Mouse (Mus musculus) brain, adult 2 months (tissue): ENCODE data around the gene Prr19.
"Not testable (repeated sequence)": the region's sequence is repeated elsewhere in the genome, so short reads cannot be mapped to it uniquely, and the experiment has no call there.

Experiments used
- DNase-seq: peaks from one replicate; pipeline ENCODE4 v3.0.0; 2011; ENCODE audit warnings: low read depth, low spot score

Prr19 gene

DNA sequence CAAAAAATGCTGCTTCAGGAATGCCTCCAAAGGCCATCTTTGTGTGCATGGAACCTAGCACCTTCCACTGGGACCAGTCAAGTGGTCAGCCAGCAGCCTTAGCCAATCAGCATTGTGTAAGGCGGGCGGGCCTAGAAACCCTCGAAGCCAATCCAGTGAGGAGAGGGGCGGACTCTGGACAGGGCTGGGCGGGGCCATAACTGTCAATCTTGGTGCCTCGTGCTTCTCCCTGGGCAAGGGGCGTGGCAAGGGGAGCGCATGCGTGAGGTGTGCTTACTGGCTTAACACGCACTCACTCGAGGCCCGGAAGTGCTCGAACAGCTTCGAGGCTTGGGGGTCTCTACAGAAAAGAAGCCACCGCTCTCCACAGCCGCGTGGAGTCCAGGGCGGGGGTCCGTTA is at the start of gene Prr19:
Prr19 (plus strand) TSS at position 349 of the 400 bp plus-strand sequence.
- peak; percentile 41 for DNase-seq

DNA sequence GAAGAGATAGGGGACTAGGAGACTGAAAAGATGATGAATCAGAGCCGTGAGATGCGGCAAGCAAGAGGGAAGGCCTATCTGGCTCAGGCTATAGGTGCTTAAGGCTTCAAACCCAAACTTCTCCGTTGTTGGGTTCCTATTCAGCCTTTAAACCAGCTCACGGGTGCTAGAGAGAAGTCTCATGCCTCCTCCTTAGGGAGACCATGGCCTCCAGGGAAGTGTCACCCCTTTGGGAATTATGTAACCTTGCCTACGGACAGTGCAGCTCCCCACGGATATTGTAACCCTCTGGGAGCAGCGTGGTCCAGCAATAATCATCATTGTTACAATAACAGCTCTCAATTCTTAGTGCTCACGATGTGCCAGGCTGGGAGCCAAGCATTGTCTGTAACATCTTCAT is 49.4 kb upstream of the Prr19 start:
- peak; percentile 51 for DNase-seq

- no peak for DNase-seq
These were observed 39.3 kb upstream of the Prr19 start for GRCm38 (mm10) chr7:25261896-25262295.

DNA sequence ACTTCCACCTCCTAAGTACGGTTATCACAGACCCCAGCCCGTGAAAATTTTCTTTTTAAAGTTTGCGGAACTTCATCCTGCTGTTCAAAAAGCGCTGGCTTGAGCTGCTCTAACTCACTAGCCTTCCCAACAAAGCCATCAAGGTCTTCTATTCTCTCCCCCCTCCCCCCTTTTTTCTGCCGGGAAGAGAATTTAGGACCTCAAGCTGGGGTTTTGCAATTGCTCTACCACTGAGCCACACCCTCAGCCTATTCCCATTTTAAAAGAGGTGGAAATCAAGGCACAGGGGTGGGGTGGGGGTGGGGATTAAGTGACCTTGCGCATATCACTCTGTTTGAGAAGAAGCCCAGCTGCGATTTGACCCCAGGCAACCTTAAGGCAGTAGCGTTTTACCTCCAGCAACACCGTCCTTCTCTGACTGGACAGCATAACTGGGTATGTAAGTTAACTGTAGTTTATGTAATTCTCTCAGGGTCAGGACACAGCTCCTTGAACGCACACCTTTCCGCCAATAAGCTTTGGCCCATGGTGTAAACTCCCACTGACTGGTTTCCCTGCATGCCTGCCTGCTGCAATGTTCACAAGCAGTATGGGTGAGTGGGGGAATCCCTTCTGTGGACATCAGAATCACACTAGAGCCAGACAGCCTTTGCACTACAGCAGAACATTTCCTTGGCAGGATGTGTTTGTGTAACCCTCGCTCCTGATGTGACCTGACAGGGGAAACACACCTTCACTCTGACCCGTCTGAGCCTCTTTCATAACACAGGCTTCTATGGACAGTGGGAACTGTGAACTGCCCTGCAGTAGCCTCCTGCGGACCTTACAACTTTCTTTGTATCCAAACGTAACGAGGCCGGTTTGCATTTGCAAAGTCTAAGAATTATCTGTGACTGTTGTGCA is 37.0 kb upstream of the Prr19 start:
- no peak for DNase-seq

GRCm38 (mm10) chr7:25265743-25266142 is 35.5 kb upstream of the Prr19 start:
- not testable (repeated sequence) for DNase-seq

GRCm38 (mm10) chr7:25266180-25266962 is 34.8 kb upstream of the Prr19 start:
- no peak for DNase-seq

GRCm38 (mm10) chr7:25267301-25267750 is 33.9 kb upstream of the Prr19 start, which contains the start of gene Cic:
Gene Cic, plus strand, starts transcription at chr7:25267704.
- DNase-seq, result peak; percentile 100

- DNase-seq, result peak; percentile 100
These were observed 33.3 kb upstream of the Prr19 start for GRCm38 (mm10) chr7:25267751-25268463.

- no peak for DNase-seq
These were observed 32.6 kb upstream of the Prr19 start for GRCm38 (mm10) chr7:25268588-25268987.

DNA sequence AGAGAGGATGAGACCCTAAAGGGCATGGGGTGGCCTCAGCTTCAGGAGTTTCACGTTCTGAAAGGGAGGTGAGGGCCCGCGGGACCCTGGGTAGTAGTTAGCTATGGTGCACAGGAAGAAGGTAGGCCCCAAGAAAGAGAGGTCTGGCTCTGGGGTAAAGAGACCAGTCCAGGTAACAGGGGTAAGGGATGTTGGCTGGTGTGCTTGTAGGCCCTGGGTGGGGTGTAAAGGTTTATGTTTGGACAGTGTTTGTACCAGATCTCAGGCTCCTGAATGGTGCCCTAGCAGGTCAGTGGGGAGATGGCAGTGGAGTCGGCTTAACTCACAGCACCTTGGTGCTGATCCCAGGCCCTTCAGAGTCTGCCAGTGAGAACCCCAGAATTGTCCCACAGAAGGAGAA is 32.2 kb upstream of the Prr19 start:
- DNase-seq, result no peak

GRCm38 (mm10) chr7:25269545-25270271 is 31.5 kb upstream of the Prr19 start:
- peak; percentile 22 for DNase-seq

GRCm38 (mm10) chr7:25270652-25271633 is 30.3 kb upstream of the Prr19 start:
- DNase-seq, result no peak

- no peak for DNase-seq
These were observed 29.4 kb upstream of the Prr19 start for GRCm38 (mm10) chr7:25271651-25272444.

DNA sequence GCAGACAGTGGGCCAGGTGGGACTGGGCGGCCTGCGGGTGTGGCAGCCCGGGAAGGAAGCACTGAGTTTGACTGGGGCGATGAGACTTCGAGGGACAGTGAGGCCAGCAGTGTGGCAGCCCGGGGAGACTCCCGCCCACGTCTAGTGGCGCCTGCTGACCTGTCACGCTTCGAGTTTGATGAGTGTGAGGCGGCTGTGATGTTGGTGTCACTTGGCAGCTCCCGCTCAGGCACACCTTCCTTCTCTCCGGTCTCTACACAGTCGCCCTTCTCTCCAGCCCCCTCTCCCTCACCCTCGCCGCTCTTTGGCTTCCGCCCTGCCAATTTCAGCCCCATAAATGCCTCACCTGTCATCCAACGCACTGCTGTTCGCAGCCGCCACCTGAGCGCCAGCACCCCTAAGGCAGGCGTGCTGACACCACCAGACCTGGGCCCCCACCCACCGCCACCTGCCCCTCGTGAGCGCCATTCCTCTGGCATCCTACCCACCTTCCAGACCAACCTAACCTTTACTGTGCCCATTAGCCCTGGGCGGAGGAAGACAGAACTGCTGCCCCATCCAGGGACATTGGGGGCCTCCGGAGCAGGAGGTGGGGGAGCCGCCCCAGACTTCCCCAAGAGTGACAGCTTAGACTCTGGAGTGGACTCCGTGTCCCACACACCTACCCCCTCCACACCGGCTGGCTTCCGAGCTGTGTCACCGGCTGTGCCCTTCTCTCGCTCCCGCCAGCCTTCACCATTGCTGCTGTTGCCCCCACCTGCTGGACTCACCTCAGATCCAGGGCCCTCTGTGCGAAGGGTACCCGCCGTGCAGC is 28.6 kb upstream of the Prr19 start:
- DNase-seq, result no peak

DNA sequence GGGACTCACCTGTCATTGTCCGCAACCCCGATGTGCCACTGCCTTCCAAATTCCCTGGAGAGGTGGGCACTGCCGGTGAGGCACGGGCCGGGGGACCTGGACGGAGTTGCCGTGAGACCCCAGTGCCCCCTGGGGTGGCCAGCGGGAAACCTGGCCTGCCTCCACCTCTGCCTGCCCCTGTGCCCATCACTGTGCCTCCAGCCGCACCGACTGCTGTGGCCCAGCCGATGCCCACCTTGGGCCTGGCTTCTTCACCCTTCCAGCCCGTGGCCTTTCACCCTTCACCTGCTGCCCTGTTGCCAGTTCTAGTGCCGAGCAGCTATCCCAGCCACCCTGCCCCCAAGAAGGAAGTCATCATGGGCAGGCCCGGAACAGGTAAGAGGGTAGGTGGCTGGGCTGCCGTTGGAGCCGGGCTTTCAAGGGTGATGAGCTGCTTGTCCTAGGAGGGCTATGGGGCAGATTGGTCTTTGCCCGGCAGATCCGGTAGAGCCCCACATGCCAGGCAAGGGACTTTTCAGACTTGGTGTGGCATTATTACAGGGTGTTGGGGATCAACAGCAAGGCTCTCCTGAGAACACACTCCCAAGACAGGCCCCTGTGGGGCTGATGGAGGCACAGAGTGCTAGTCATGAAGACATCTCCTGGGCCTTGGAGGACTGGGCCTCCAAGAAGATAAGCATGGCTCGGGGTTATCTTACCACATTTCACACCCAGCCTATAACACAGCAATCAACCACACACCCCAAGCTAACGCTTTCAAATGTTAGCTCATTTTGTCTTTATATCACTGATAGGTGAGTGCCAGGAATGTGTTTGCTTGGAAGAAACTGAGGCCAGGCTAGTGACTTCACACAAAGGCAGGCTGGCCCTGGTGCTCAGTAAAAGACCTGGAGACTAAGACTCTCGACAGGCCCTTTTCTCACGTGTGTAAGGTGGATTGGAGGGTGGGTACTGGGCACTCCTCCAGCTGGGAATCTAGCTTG is 27.7 kb upstream of the Prr19 start:
- DNase-seq, result no peak

DNA sequence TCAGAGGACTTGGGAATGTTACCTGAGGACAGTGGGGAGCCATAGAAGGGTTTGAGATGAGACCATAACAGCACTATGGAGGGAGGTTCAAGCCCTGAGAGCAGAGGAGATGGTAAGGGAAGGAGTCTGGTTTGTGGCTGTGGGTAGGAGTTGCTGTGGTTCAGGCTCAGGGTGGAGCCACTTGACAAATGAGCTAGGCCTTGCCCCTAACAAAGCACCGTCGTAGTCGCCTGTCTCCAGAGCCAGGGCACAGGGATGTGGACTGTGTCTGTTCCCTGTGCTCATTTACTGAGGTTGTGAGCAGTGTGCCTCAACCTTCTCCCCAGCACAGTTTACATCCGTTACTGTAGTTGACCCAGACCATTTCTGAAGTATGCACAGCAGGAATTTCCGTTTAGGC is 26.6 kb upstream of the Prr19 start:
- DNase-seq, result no peak

GRCm38 (mm10) chr7:25274996-25275395 is 26.2 kb upstream of the Prr19 start:
- no peak for DNase-seq
